Mouse (Mus musculus) T-cell, adult 2 months (primary cell): Measurements from ENCODE around the gene Elovl1.

Source experiments
- DNase-seq: peaks from one replicate; pipeline ENCODE4 v3.0.0; 2022; ENCODE audit warnings: low spot score

Elovl1 gene

GRCm38 (mm10) chr4:118427768-118428451 is at the start of gene Elovl1:
TSS of gene Elovl1 (plus strand) at chr4:118428093.
- DNase-seq: peak; percentile 74

GRCm38 (mm10) chr4:118383271-118383670 is 44.6 kb upstream of the Elovl1 start:
- DNase-seq: no peak

GRCm38 (mm10) chr4:118387316-118387715 is 40.6 kb upstream of the Elovl1 start:
- no peak for DNase-seq

DNA sequence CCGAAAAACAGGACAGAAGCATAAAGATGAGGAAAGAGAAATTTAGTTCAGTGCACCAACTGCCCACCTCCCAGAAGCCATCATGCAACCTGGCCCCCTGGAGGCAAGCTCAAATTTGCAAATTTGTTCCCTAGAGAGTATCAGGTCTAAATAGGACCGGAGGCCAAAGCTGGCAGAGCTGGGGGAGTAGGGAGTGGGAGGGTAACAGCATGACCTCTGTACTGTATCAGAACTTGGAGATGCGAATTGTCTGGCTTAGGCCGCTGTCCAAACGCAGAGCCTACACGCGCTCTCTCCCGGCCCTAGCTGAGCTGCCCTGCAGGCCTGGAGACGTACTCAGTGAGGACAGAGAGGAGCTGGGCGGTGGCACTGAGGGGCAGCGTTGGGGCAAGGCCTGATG is 37.7 kb upstream of the Elovl1 start:
- DNase-seq: no peak

GRCm38 (mm10) chr4:118394505-118394904 is 33.4 kb upstream of the Elovl1 start:
- DNase-seq: no peak

- DNase-seq: no peak
Measured at GRCm38 (mm10) chr4:118395289-118395688, 32.6 kb upstream of the Elovl1 start.

GRCm38 (mm10) chr4:118396433-118396832 is 31.5 kb upstream of the Elovl1 start:
- no peak for DNase-seq

GRCm38 (mm10) chr4:118398400-118398799 is 29.5 kb upstream of the Elovl1 start:
- DNase-seq: no peak

- no peak for DNase-seq
Measured at GRCm38 (mm10) chr4:118401421-118401820, 26.5 kb upstream of the Elovl1 start.

GRCm38 (mm10) chr4:118401918-118402317 is 26.0 kb upstream of the Elovl1 start:
- DNase-seq: no peak

GRCm38 (mm10) chr4:118402701-118403100 is 25.2 kb upstream of the Elovl1 start:
- DNase-seq: no peak

DNA sequence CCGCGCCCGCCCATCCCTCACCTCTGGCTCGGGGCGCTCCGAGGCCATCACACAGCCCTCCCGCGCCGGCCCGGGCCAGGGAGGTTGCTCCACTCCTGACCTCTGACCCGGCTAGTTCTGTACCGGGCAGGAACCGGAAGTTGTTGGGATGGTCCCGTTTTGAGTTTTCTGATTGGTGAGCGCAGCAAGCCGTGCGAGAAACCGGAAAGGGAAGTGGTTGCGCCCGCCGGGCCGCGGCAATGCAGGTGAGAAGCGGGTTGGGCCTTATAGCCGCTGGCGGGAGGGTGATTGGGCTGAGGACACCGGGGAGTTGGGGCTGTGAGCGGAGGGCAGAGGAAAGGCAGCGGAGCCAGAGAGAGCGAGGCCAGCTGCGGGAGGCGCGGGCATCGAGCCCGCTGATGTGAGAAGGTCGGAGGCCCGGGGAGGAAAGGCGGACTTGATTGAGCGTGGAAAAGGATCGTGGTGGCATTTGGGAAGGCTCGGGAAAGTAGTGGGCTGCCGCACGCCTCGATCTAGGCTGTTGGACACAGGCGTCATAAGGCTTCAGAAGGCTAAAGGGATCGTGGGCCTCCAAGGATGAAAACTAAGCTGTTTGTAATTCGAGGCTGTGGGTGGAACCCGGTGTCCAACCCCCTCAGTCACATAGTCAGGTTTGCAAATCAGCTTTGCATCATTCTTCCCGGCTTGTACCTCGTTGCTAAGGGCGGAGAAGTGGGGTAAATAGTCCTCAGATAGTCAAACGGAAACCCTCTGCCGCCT is 18.6 kb upstream of the Elovl1 start, which contains the start of the genes Szt2 and Med8:
Gene Szt2, minus strand, starts transcription at position 132 of the 759 bp plus-strand sequence.
Gene Med8, plus strand, starts transcription at position 196 of the 759 bp plus-strand sequence.
- DNase-seq: peak; percentile 93

- no peak for DNase-seq
Measured at GRCm38 (mm10) chr4:118410871-118411270, 17.0 kb upstream of the Elovl1 start.

DNA sequence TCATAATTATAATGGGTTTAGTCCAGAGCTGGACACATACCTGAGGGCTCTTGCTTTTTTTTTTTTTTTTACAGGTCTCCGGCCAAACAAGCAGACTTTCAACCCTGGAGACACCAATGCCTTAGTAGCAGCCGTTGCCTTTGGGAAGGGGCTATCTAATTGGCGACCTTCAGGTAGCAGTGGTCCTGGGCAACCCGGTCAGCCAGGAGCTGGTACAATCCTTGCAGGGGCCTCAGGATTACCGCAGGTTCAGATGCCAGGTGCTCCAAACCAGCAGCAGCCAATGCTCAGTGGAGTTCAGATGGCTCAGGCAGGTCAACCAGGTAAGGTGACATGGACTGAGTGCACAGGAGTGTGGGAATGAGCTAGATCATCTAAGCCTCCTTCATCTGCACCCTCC is 14.3 kb upstream of the Elovl1 start:
- no peak for DNase-seq

DNA sequence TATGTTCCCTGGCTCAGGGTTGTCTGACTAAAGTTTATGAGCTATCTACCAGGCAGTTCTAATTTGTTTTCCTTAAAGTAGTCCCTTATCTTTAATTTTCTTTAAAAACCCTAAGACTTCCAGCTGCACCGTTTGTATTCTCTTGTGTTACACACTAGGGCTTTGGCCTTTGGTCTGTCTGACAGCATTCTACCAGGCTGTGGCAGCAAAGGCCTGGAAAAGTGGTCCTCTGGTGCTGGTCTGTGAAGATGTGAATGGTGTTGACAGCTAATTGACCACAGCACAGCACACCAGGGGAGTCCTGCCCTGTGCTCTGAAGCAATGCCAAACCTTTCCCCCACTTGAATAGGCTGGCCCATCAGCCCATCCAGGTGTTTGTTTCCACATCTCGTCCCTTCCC is 12.1 kb upstream of the Elovl1 start:
- no peak for DNase-seq

- DNase-seq: no peak
Measured at GRCm38 (mm10) chr4:118416329-118416728, 11.6 kb upstream of the Elovl1 start.

GRCm38 (mm10) chr4:118417112-118417797 is 10.6 kb upstream of the Elovl1 start:
- DNase-seq: no peak

- no peak for DNase-seq
Measured at GRCm38 (mm10) chr4:118421384-118421783, 6.5 kb upstream of the Elovl1 start.

DNA sequence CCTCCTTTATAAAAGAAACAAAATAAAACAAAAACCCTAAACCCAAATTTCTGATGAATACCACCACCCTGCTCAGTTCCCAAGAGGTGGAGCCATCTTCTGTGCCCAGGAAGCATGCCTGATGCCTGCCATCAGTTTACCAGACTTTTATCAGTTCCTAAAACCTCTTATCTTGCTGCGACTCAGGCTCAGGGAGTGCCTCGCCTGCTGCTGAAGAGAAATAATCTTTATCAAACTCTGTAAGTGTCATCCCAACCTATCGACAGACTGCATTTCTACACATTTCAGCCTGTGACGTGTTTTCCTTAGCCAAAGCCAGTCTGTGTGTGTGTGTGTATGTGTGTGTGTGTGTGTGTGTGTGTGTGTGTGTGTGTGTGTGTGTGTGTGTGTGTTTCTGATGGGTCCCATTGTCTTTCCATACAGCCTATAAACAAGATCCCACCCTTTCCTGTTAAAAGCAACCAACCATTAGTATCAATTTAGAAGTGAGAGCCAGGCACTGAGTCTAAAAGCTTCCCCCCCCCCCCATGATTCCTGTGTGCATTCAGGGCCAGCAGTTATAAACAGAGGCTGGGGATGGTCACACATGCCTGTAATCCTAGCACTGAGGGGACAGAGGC is 3.2 kb upstream of the Elovl1 start:
- no peak for DNase-seq

DNA sequence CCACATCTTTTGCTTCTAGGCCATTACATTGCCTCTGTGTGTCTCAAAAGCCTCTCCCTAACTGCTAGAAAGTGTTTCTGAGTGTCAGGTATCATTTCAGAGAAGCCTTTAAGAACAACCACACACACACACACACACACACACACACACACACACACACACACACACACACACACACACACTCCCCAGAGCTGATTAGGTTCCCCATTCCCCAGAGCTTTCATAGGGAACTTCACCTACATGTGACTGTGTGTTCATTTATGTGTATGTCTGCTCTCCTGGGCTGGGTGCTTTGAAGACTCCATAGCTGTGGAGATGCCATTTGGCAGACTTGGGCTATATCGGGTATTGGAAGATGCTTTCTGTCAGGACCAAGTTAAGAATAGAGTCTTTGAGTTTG is 2.5 kb upstream of the Elovl1 start:
- DNase-seq: no peak

- DNase-seq: no peak
Measured at GRCm38 (mm10) chr4:118427415-118427767, 502 bp upstream of the Elovl1 start.

- DNase-seq: no peak
Measured at GRCm38 (mm10) chr4:118428531-118429214, 780 bp downstream of the Elovl1 start.
